Mouse (Mus musculus): ENCODE results near the gene Ptn.
"Not testable (repeated sequence)": the region's sequence is repeated elsewhere in the genome, so short reads cannot be mapped to it uniquely, and the experiment has no call there.

The Ptn gene

DNA sequence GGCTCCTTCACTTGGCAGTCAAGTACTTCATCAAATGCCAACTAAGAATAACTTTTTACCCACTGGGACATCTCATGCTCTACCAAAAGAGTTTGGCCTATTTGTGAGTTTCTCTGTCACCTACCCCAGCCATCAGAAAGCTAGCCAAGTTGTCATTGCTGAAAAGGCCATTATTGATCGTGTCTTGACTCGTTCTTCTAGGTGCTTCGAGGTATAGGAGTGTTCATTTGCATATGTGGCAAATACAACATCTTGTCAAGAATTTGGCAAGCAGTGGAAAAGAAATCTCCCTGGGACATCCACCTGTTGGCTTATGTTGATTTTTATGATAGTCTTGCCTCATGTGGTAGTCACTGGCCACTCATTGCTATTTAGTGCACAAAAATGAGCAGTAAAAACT is 43.1 kb downstream of the Ptn start:
- H3K4me1 ChIP-seq (replicated peaks; ENCODE audit: low read depth, low read length): 0 out of 2 replicates have a peak, but pooled peaks cover 3% of the 10 kb centered on the region

DNA sequence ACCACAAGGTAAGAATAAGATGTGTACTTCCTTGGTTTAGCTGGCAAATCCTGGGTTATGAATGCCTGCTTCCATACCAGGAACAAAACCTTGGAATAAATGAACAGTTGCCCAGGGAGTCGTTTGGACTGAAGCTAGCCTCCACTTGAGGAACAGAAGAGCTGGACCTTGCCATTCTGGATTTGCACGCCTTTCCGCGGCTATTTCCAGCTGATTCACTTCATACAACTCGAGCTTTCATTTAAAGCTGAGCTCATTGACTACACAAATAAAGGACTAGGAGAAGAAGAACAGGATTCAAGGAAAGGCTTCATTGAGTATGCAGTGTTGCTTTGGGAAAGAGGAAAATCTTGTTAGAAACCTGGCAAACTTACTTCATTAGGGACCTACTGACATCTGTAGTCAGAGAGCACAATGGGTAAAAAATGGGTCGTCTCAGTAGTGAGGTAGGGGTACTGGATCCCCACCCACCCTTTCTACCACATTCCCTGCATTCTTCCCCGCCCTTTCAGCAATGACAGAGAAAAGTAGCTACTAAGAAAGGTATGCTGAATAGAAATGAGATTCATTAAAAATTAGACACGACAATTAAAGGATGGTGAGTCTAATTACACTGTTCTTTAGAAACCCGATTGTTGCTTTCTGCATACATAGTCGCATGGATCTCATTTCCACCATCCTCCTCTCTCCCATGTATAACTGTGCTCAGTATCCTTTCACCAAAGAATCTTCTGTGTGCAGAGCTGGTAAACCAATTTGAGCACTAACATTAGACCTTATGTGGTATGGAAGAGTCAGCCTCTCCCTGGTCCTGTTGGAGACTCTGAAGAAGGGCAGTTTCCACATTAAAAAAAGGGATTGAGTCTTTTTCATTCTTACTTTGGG is 54.8 kb downstream of the Ptn start:
- Histone ChIP-seq H3K27me3 (ENCODE audit: insufficient read depth, low read length) (no peaks in the 10 kb centered on the region), H3K4me1 (replicated peaks; ENCODE audit: low read depth, low read length) (no peaks in the 10 kb centered on the region; the same call in 1 of the 2 replicates), H3K9me3 (ENCODE audit: low read length) (no peaks in the 10 kb centered on the region), H3K36me3 (ENCODE audit: insufficient read depth, low read length) (no peaks in the 10 kb centered on the region), H3K4me3 (replicated peaks; ENCODE audit: low read length) (no peak overlapping the region)
- TF ChIP-seq NANOG (IDR thresholded peaks at IDR 0.05; ENCODE audit: borderline replicate concordance, low read length) (no peak), POU5F1 (IDR thresholded peaks at IDR 0.05; ENCODE audit: borderline replicate concordance, low read length) (no peak), CTCF (conservative IDR thresholded peaks at IDR 0.05; ENCODE audit: low read length) (no peak)

More for the DNA sequence above, 43.1 kb downstream of the Ptn start:
- Histone ChIP-seq H3K36me3 (ENCODE audit: insufficient read depth, low read length) (no peaks in the 10 kb centered on the region), H3K27me3 (ENCODE audit: insufficient read depth, low read length) (no peaks in the 10 kb centered on the region), H3K9me3 (ENCODE audit: low read length) (no peaks in the 10 kb centered on the region), H3K4me3 (replicated peaks; ENCODE audit: low read length) (no peak overlapping the region)
- TF ChIP-seq NANOG (IDR thresholded peaks at IDR 0.05; ENCODE audit: borderline replicate concordance, low read length): no peak
- no peak for TF ChIP-seq CTCF (conservative IDR thresholded peaks at IDR 0.05; ENCODE audit: low read length)
- no peak for TF ChIP-seq POU5F1 (IDR thresholded peaks at IDR 0.05; ENCODE audit: borderline replicate concordance, low read length)

DNA sequence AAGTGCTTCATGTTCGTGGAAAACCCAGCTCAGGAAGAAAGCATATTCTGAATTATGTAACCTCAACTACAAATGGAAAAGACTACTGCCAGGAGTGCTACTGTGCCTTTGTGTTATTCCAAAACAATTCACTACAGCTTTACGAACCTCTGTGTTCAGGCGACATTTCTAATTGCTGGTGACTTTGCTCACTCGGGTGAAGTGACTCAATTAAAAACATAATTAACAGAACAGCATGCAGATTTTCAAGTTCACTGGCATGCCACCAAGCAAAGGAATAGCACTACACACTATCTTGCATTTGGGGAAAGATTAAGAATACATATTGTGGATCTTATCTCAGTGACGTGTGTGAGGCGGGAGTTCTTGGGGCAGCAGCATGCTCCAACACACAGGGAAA is 57.1 kb downstream of the Ptn start:
- H3K4me3 ChIP-seq (replicated peaks; ENCODE audit: low read length): no peak overlapping the region
- H3K36me3 ChIP-seq (ENCODE audit: insufficient read depth, low read length): no peaks in the 10 kb centered on the region
- H3K27me3 ChIP-seq (ENCODE audit: insufficient read depth, low read length): no peaks in the 10 kb centered on the region
- no peaks in the 10 kb centered on the region for H3K9me3 ChIP-seq (ENCODE audit: low read length)
- H3K4me1 ChIP-seq (replicated peaks; ENCODE audit: low read depth, low read length): no peaks in the 10 kb centered on the region; the same call in 1 of the 2 replicates
- TF ChIP-seq NANOG (IDR thresholded peaks at IDR 0.05; ENCODE audit: borderline replicate concordance, low read length) (no peak), POU5F1 (IDR thresholded peaks at IDR 0.05; ENCODE audit: borderline replicate concordance, low read length) (no peak), CTCF (conservative IDR thresholded peaks at IDR 0.05; ENCODE audit: low read length) (no peak)

DNA sequence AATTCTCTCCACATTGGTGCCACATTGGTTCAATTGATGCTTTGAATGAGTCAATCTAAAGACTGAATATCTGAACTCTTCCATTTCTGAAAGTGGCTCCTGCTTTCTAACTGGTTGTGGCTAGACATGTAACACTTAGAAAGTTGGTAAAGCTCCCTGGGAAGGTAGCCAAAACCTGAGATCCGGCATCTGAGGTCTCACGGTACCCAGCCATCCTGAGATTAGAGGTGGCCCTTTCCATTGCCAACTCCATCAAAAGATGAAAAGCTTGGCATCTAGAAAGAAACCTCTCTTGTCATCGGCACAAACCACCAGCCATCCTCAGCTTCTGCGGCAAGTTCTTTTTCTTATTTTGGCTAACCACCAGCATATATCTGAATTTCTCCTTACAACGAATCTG is 70.2 kb downstream of the Ptn start:
- Histone ChIP-seq H3K27me3 (ENCODE audit: insufficient read depth, low read length) (no peaks in the 10 kb centered on the region), H3K4me3 (replicated peaks; ENCODE audit: low read length) (no peak overlapping the region), H3K36me3 (ENCODE audit: insufficient read depth, low read length) (no peaks in the 10 kb centered on the region), H3K4me1 (replicated peaks; ENCODE audit: low read depth, low read length) (no peaks in the 10 kb centered on the region), H3K9me3 (ENCODE audit: low read length) (peaks cover 14% of the 10 kb centered on the region)
- no peak for TF ChIP-seq CTCF (conservative IDR thresholded peaks at IDR 0.05; ENCODE audit: low read length)
- no peak for TF ChIP-seq NANOG (IDR thresholded peaks at IDR 0.05; ENCODE audit: borderline replicate concordance, low read length)
- no peak for TF ChIP-seq POU5F1 (IDR thresholded peaks at IDR 0.05; ENCODE audit: borderline replicate concordance, low read length)

DNA sequence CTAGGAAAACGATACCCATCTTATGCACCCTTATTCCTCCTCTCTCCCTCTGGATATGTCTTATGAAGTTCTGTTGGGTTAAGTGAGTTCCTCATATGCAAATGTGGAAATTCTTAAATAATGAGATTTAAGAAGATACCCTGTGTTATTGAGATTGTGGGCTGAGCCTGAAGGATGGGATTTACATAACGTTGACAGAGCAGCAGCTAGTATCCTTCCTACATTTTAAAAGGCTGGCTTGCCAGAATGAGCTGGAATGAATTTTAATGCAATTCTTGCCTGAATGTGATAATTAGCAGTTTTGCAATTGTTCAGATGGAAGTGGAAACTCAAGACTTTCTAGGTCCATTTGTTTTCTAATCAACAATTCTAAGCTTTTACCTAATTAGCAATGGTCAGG is 73.3 kb downstream of the Ptn start:
- no peaks in the 10 kb centered on the region for H3K36me3 ChIP-seq (ENCODE audit: insufficient read depth, low read length)
- H3K9me3 ChIP-seq (ENCODE audit: low read length): peaks cover 32% of the 10 kb centered on the region

DNA sequence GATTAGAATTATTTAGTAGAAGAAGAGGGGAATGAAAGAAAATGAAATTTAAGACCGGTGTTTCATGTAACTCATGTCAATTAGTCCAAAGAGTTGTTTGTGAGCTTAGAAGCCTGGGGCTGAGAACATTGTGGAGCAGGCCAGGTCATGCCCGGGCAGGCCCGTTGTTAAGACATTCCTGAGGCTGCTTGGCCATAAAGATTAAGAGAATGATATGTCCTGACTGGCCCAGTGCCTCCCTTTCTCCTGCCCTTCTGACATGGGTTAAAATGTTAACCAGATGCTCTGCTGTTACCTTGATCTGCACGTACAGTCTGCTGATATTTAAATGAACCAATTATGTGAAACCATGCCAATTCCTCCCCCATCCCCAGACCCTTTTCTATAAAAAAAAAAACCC is 74.4 kb downstream of the Ptn start:
- not testable (repeated sequence) for H3K36me3 ChIP-seq (ENCODE audit: insufficient read depth, low read length); H3K4me1 ChIP-seq (replicated peaks; ENCODE audit: low read depth, low read length); H3K4me3 ChIP-seq (replicated peaks; ENCODE audit: low read length); H3K27me3 ChIP-seq (ENCODE audit: insufficient read depth, low read length)
- H3K9me3 ChIP-seq (ENCODE audit: low read length): peaks cover 44% of the 10 kb centered on the region

More for the DNA sequence above, 73.3 kb downstream of the Ptn start:
- no peak overlapping the region for H3K4me3 ChIP-seq (replicated peaks; ENCODE audit: low read length)
- no peak for TF ChIP-seq POU5F1 (IDR thresholded peaks at IDR 0.05; ENCODE audit: borderline replicate concordance, low read length)
- TF ChIP-seq NANOG (IDR thresholded peaks at IDR 0.05; ENCODE audit: borderline replicate concordance, low read length): no peak
- no peak for TF ChIP-seq CTCF (conservative IDR thresholded peaks at IDR 0.05; ENCODE audit: low read length)
- no peaks in the 10 kb centered on the region for H3K27me3 ChIP-seq (ENCODE audit: insufficient read depth, low read length)
- no peaks in the 10 kb centered on the region for H3K4me1 ChIP-seq (replicated peaks; ENCODE audit: low read depth, low read length)

DNA sequence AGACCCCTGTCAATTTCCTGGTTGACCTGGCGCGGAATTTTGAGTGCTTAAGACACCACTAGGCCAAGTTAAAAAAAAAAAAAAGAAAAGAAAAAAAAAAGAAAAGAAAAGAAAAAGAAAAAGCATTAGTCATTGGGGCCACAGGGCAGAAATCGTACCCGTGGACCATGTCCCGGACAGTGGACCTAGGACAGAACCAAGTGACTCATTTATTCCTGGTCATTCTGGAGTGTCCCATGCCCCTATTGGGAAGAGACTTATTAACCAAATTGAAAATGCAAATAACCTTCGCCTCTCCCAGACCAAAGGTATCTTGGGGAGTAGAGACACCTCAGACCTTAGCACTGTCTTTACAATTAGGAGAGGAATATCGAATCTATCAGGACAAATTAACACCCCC is 80.2 kb downstream of the Ptn start:
- H3K4me1 ChIP-seq (replicated peaks; ENCODE audit: low read depth, low read length); H3K27me3 ChIP-seq (ENCODE audit: insufficient read depth, low read length); H3K4me3 ChIP-seq (replicated peaks; ENCODE audit: low read length); H3K36me3 ChIP-seq (ENCODE audit: insufficient read depth, low read length): not testable (repeated sequence)
- H3K9me3 ChIP-seq (ENCODE audit: low read length): peaks cover 57% of the 10 kb centered on the region

DNA sequence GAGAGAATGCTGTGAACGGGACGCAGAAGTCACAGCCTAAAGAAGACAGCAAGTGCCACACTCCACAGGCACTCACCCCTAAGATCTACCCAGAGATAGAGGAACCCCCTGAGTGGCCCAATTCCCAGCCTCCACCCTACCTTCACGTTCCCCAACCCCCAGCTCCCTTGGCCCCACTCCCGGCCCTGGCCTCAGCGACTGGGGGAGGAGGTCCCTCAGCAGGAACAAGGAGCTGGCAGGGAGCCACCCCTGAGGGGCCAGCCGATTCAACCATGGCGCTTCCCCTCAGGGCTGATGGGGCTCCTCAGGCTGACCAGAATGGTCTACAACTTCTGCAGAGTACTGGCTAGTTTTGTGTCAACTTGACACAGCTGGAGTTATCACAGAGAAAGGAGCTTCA is 81.9 kb downstream of the Ptn start:
- Histone ChIP-seq H3K9me3 (ENCODE audit: low read length) (peaks cover 51% of the 10 kb centered on the region), H3K4me3 (replicated peaks; ENCODE audit: low read length) (no peak overlapping the region), H3K36me3 (ENCODE audit: insufficient read depth, low read length) (no peaks in the 10 kb centered on the region), H3K27me3 (ENCODE audit: insufficient read depth, low read length) (no peaks in the 10 kb centered on the region), H3K4me1 (replicated peaks; ENCODE audit: low read depth, low read length) (no peaks in the 10 kb centered on the region)
- TF ChIP-seq CTCF (conservative IDR thresholded peaks at IDR 0.05; ENCODE audit: low read length) (no peak), POU5F1 (IDR thresholded peaks at IDR 0.05; ENCODE audit: borderline replicate concordance, low read length) (no peak), NANOG (IDR thresholded peaks at IDR 0.05; ENCODE audit: borderline replicate concordance, low read length) (no peak)

DNA sequence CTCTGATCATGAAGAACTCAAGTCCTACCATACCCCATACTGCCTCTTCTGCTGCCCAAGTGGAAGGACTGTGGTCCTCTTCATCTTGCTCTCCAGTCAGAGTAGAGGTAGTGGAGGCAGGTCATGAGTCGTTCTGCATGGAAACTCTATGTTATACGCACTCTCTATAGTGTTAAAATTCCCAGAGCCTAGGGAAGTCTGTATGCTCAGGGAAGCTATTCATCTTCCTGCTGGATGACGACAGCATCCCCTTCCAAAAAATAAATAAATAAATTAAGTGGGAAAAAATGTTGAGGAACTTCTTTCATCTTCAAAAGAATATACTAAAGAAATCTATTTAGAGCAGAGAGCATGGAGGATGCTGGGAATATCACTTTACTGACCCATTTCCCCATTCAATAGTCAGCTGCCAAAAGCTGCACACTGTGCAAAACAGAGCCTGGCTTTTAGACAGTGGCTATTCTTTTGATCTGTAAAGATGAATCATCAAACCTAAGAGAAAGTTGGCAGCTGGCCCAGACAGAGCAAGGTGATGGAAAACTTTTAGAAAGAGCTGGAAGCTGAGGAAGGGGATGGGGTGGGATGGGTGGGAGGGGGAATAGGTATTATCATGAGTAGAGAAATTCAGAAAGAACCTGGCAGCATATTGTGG is 84.4 kb downstream of the Ptn start:
- Histone ChIP-seq H3K4me1 (replicated peaks; ENCODE audit: low read depth, low read length) (no peaks in the 10 kb centered on the region), H3K36me3 (ENCODE audit: insufficient read depth, low read length) (no peaks in the 10 kb centered on the region), H3K4me3 (replicated peaks; ENCODE audit: low read length) (no peak overlapping the region), H3K27me3 (ENCODE audit: insufficient read depth, low read length) (no peaks in the 10 kb centered on the region), H3K9me3 (ENCODE audit: low read length) (peaks cover 28% of the 10 kb centered on the region)
- TF ChIP-seq NANOG (IDR thresholded peaks at IDR 0.05; ENCODE audit: borderline replicate concordance, low read length) (no peak), POU5F1 (IDR thresholded peaks at IDR 0.05; ENCODE audit: borderline replicate concordance, low read length) (no peak), CTCF (conservative IDR thresholded peaks at IDR 0.05; ENCODE audit: low read length) (no peak)

All from E14TG2a.4 (cell line).